Mouse (Mus musculus) adrenal gland (tissue): ENCODE results near the gene Ncr1.
"Not testable (repeated sequence)": the region's sequence is repeated elsewhere in the genome, so short reads cannot be mapped to it uniquely, and the experiment has no call there.

Source experiments
- intact Hi-C: fragments of 180-260 bp; cut with DNase I; formaldehyde crosslinking; loops from one replicate; pipeline ENCODE4 v1.15.1; 2025
- long read RNA-seq, 2 experiments: library from polyadenylated mRNA; unstranded; transcript quantifications; one replicate each; pipeline ENCODE4 v2.0.0; 2020; ENCODE audit warnings: borderline replicate concordance in 1 of 2; ENCODE audit not compliant: insufficient replicate concordance in 1 of 2
- microRNA-seq, 2 experiments: library from miRNA; unstranded; fragments of <30 nt; microRNA quantifications; one replicate each; pipeline ENCODE4; 2019

Gene Ncr1
- long read RNA-seq, experiment 1, partial matches to known transcripts = 0 of 3 reads
- long read RNA-seq, experiment 1, other reads (novel, unspliced or antisense) = 0 of 3 reads
- long read RNA-seq, experiment 2 = 0 reads

- intact Hi-C loops = no loop called here
Measured at GRCm38 (mm10) chr7:4337509-4337908, at the start of gene Ncr1. Gene Ncr1, plus strand, starts transcription at chr7:4337724.

DNA sequence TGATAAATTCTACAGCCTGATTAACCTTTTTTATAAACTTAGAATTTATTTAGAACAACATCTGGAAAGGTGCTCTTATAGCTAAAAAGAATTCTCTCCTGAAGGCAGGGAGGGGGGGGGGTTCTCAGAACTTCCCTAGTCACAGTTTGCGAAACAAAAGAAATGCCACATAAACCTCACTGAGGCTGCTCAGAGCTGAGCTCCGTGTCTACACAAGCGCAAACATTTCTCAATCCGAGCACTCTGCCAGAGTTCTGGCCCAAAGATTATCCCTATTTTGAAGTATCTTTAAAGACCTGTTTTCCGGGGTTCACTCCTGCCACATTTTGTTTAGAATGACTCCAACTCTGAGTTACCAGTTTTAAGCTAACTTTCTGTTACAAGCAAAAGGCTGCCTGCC is 44.9 kb upstream of the Ncr1 start:
- intact Hi-C loops = no loop called here

- intact Hi-C loops = no loop called here
Measured at GRCm38 (mm10) chr7:4297189-4297588, 40.3 kb upstream of the Ncr1 start.

DNA sequence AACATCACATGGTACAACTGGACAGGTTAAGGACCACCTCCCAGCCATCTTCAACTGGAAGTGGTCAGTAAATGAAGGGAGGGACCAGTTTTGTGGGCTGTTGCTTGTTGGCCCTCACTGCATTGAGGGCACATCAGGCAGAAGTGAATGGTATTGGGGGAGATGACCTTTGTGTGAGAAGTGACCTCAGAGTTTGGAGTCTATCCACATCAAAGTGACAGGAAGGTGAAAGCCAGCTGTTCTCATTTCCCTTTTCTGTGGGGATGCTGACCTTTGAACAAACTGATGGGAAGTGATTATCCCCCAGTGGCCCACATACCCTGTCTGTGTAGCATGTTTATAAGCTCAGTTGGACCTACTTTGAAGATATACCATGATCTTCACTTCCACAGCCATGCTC is 37.4 kb upstream of the Ncr1 start:
- intact Hi-C loops = no loop called here

DNA sequence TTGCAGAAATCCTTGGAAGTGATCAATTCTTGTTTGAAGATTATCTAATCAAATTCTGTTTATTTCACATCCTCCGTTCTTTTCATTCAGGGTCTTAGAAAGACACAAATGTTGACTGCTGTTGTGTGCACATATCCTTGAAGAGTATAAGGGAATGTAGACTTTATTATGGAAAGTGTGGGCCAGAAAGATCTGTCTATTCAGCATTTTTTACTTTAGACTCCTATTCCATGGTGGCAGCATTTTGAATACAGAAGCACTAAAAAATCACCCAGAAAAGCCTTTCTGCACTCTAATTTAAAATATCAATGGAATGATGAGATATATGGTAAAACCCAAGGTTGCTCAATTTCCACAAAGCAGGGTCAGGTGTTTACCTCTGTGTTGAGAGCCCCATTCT is 34.1 kb upstream of the Ncr1 start:
- intact Hi-C loops = no loop called here

GRCm38 (mm10) chr7:4313109-4313508 is 24.4 kb upstream of the Ncr1 start:
- intact Hi-C loops = not testable (repeated sequence)

- intact Hi-C loops = not testable (repeated sequence)
Measured at GRCm38 (mm10) chr7:4313531-4313930, 24.0 kb upstream of the Ncr1 start.

DNA sequence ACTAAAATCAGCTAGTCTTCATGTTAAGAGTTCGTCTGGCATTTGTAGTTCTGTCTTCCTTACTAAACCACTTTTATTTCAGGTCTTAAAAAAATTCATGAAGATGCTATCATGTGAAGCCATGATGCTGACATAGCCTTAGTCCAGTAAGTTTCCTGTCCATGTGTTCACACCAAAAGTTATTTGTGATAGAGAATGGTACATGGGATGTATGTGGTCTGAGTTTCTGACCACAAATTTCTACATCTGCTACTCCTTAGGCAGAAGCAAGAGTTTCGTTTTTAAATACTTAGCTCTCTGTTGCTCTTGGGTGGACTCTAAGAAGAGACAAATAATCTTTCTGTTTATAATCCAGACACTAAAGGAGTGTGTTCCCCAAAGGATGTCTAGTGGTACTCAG is 14.2 kb upstream of the Ncr1 start:
- intact Hi-C loops = no loop called here

DNA sequence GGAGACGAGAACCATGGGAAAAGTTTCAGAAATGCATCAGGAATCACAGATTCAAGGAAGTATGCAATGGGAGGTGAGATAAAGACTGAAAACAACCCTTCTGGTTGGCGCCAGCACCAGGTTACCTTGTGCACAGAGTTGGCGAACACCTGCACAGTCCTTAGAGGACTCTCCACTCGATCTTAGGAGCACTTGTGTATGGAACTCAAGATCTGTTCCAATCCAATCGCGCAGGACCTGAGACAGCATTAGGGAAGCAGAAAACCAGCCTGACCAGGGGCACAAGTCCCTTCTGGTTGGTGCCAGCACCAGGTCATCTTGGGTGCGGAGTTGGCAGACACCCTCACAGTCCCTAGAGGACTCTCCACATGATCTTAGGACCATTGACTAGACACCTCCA is 36.0 kb downstream of the Ncr1 start:
- intact Hi-C loops = no loop called here

Small RNAs within 50 kb of the gene (microRNA-seq; reads per million reads assigned to microRNA genes)
- 0 reads per million in 2 experiments for gene Gm24752
- 0 reads per million in 2 experiments for gene Gm25349
